Mouse (Mus musculus) urinary bladder, postnatal 4 days (tissue): ENCODE data around the gene Olfr516.
"Not testable (repeated sequence)": the region's sequence is repeated elsewhere in the genome, so short reads cannot be mapped to it uniquely, and the experiment has no call there.

Source experiments
- DNase-seq, 2 experiments: peaks; one replicate each; pipeline ENCODE4 v3.0.0; 2021 to 2022; ENCODE audit warnings: low spot score in 2 of 2

Gene Olfr516

DNA sequence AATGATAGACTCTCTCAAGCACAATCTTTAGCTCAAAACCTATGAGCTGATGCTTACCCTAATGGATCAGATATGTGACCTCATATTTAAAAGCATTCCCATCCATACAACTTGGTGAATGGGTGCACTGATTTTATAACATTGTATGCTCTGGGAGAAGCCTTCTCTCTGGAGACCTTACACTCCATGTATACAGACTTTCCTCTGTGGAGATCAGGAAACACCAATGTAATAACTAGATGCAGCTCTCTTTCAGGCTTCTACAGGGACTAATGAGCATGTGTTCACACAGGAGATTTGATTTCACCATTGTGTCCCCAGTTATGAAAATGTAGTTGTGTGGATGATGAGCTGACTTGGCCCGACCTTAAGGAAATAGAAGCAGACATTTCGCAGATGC, at the start of gene Olfr516:
Gene Olfr516, minus strand, starts transcription at position 101 of the 400 bp plus-strand sequence.
- no peak for DNase-seq

DNA sequence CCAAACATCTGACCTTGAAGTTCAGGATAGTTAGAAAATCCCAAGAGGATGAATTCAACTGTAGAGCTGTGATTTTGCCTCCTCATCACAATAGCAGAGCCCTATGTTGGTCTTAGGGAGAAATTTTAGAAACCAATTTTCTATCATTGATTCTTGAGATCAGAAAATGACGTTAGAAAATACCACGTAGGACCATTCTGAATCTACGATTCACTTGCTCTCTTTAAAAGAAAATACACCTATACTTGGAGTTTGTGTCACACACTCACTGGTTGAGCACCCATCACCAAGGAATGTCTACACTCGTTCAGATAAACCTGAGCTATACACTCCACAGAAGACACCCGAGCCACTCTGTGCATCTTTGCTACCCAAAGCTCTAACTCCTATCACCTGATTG, 44.0 kb upstream of the Olfr516 start, which contains the start of gene Olfr519:
Gene Olfr519, minus strand, starts transcription at position 101 of the 400 bp plus-strand sequence.
- DNase-seq, result no peak

DNA sequence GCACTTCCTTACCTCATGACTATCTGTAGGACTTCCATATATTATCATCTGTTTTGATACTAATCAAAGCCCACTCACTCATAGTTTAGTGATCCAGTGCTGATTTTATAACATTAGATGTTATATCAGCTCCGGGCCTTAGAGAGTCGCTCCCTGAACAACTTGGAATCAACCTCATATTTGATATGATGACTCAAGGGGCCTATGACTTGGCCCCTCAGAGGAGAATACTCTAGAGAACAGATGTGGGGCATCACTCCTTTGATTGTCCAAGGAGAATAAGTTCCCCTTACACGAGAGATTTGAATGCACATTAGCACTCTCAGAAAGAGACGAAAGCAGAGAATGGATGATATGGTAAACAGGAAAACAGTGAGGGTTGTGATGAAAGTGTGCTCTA, 34.6 kb upstream of the Olfr516 start, which contains the start of gene Olfr518:
Gene Olfr518, minus strand, starts transcription at position 101 of the 400 bp plus-strand sequence.
- DNase-seq, result no peak

DNA sequence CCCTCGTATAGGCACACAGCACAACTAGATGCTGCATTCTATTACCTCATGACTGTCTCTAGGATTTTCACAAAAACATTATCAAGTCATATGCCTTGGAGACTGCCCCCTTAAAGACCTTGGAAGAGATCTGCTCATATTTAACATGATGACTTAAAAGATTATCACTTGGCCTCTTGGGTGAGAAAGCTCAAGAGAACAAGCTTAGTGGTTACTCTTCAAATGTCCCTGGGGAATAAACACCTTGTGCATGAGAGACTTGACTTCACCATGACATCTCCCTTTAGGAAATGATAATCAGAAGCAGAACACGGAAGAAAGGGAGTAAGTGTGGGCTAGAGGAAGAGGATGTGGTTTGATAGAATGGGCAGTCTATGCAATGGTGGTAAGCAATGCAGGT, 21.9 kb upstream of the Olfr516 start, which contains the start of gene Olfr517:
Gene Olfr517, minus strand, starts transcription at position 101 of the 400 bp plus-strand sequence.
- no peak for DNase-seq

DNA sequence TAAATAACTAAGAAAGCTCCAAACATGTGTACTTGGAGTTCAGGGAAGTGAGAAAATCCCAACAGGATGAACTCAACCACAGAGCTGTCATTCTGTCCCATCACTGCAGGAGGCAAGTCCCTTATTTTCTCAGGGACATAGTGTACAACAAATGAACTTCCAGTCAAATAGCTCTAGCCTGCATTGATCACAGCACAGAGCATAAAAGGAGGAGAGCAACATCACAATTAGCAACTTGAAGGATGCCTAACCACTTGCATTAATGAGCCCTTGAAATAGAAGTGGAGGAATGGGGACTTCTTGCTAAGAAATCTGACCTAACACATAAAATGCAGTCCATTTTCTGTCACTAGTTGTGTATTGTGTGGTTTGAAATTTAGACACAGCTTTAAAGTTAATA, 24.4 kb downstream of the Olfr516 start, which contains the start of gene Olfr514:
Gene Olfr514, minus strand, starts transcription at position 101 of the 400 bp plus-strand sequence.
- DNase-seq, result no peak

DNA sequence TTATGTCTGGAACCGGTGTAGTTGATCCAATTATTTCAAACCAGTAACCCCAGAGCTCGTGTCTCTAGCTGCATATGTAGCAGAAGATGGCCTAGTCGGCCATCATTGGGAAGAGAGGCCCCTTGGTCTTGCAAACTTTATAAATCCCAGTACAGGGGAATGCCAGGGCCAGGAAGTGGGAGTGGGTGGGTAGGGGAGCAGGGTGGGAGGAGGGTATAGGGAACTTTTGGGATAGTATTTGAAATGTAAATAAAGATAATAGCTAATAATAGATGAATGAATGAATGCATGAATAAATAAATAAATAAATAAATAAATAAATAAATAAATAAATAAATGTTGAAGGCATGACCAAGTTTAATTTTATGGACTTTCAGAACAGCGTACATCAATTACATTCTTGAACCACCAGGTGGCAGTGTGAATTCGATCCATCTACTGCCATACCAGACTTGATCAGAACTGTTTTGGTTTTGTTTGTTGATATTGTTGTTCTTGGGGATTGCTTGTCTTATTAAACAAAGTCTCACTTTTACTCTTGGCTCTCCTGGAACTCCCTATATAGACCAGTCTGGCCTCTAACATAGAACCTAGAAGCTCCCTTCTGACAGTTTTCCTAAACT, 35.6 kb downstream of the Olfr516 start:
- DNase-seq, result not testable (repeated sequence)

DNA sequence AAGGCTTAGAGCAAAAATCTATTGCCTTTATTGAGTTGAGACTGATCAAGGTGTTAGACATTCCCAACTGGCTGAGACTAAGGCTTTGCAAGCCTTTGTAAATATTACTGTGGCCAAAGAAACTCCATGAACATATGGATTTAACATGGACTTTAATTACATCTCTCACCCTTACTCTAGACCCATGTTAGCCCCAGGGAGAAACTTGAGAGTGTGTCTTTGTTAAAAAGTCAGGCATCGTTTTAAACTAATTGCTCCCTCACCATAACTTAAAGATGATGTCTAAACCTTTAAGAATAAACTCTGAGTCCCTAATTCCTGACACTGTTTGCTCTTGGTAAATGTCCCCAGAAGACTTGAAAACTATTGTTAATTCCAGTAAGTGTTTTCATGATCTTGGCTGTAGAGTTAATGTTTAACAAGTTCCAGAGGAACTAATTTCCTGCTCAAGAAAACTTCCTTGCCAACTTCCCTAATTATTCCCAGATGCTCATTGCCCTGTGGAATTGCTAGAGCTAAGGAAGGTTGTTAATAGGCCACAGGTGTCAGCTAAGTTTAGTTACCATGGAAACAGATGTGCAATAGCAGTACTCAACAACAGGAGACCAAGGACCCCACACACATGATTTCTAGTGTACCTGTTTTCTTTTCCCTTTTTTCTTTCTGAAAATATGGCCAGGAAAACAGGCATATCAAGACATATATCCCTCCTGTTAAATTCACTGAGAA, 53.0 kb downstream of the Olfr516 start:
- no peak for DNase-seq
